11 mouse cellular contexts compared by ENCODE assay signal in the genomic region with DNA sequence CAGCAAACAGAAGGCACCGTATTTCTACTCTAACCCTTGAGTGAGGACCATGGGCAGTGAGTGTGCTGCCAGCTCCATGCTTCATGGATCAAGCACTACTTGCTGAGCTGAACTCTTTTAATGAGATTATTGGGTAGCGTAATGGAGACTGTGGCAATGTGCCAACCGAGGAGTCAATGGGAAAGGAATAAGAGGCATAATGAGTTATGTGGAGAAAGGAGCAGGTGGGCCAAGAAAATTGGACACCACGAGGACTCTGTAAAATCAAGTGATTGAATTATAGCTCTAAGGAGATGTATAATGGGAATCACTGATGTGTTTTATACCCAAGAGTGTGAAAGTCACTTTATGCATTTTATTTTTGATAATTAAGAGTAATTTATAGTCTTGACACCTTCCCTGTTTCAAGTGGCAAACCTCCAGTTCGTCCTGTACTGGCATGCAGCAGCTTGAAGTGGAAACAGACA.
DNase-seq lines count a peak whose midpoint lies in the region; ATAC-seq and TF ChIP-seq lines count a peak whose summit lies in the region.
"Had no signal": no experiment of that assay in that cellular context is flagged by ENCODE, and none has a peak within 500 bp of the region (broad histone marks: within the 10 kb centered on the region; RNA-seq: fewer than 3 reads in every experiment).

No protein-coding gene starts in this region.

- 38% methylated on average over 5 of the region's 5 CpGs for WGBS in hindbrain, embryonic 15.5 days
- 29% methylated on average over 5 of the region's 5 CpGs for WGBS in neural tube, embryonic 14.5 days

- H3K27me3 ChIP-seq in hindbrain, embryonic 15.5 days, result no peaks in the 10 kb centered on the region
- H3K27me3 ChIP-seq in neural tube, embryonic 14.5 days (ENCODE audit: control insufficient read depth, insufficient read depth, low read length), result no peaks in the 10 kb centered on the region
- H3K27me3 ChIP-seq: limb, embryonic 15.5 days; stomach, embryonic 15.5 days had no signal

- intact Hi-C loops in left cerebral cortex, postnatal 4 days (cut with DNase I), result no loop called here
- intact Hi-C loops in left cerebral cortex, adult 2 months (cut with DNase I), result no loop called here

- no peak overlapping the region for H3K4me3 ChIP-seq in left cerebral cortex, adult 2 months
- H3K4me3 ChIP-seq in hindbrain, embryonic 15.5 days, result no peak overlapping the region
- no peak overlapping the region for H3K4me3 ChIP-seq in neural tube, embryonic 14.5 days (ENCODE audit: low read depth, low read length)
- H3K4me3 ChIP-seq: limb, embryonic 15.5 days; stomach, embryonic 15.5 days had no signal

- no peaks in the 10 kb centered on the region for H3K36me3 ChIP-seq in hindbrain, embryonic 15.5 days
- no peaks in the 10 kb centered on the region for H3K36me3 ChIP-seq in neural tube, embryonic 14.5 days (ENCODE audit: control insufficient read depth, insufficient read depth, low read length)
- H3K36me3 ChIP-seq: limb, embryonic 15.5 days; stomach, embryonic 15.5 days had no signal

- no peaks in the 10 kb centered on the region for H3K9me3 ChIP-seq in hindbrain, embryonic 15.5 days
- no peaks in the 10 kb centered on the region for H3K9me3 ChIP-seq in neural tube, embryonic 14.5 days (ENCODE audit: control insufficient read depth, low read length)
- H3K9me3 ChIP-seq: limb, embryonic 15.5 days; stomach, embryonic 15.5 days had no signal

- no peak overlapping the region for H3K9ac ChIP-seq in hindbrain, embryonic 15.5 days
- no peak overlapping the region for H3K9ac ChIP-seq in neural tube, embryonic 14.5 days (replicated peaks; ENCODE audit: low read depth, low read length)
- H3K9ac ChIP-seq: limb, embryonic 15.5 days; stomach, embryonic 15.5 days had no signal

- H3K27ac ChIP-seq in left cerebral cortex, adult 2 months, result no peak overlapping the region
- H3K27ac ChIP-seq in hindbrain, embryonic 15.5 days (replicated peaks), result no peak overlapping the region
- no peak overlapping the region for H3K27ac ChIP-seq in neural tube, embryonic 14.5 days (ENCODE audit: low read depth, low read length)
- H3K27ac ChIP-seq: limb, embryonic 15.5 days; stomach, embryonic 15.5 days had no signal

- peak; percentile 74; the same call in 1 of the 2 replicates for ATAC-seq in hindbrain, embryonic 15.5 days (ENCODE audit: low FRiP score, low read depth)
- ATAC-seq in neural tube, embryonic 14.5 days (ENCODE audit: low read depth), result peak; percentile 94

- no peak overlapping the region for H3K4me2 ChIP-seq in hindbrain, embryonic 15.5 days
- H3K4me2 ChIP-seq in neural tube, embryonic 14.5 days (ENCODE audit: low read depth, low read length), result no peak overlapping the region
- H3K4me2 ChIP-seq: limb, embryonic 15.5 days; stomach, embryonic 15.5 days had no signal

- H3K4me1 ChIP-seq in hindbrain, embryonic 15.5 days (replicated peaks), result no peaks in the 10 kb centered on the region
- no peaks in the 10 kb centered on the region for H3K4me1 ChIP-seq in neural tube, embryonic 14.5 days (ENCODE audit: control insufficient read depth, insufficient read depth, low read length)
- H3K4me1 ChIP-seq: limb, embryonic 15.5 days; stomach, embryonic 15.5 days had no signal

- DNase-seq in cerebellum, postnatal 10 days, result peak; percentile 79 to 88
- DNase-seq in cerebellum, adult 11 months, result no peak
- peak; percentile 76 for DNase-seq in left cerebral cortex, postnatal 4 days
- DNase-seq in left cerebral cortex, adult 2 months (ENCODE audit: extremely low spot score in 1 of 2, low spot score in 2 of 2), result no peak
- no peak for DNase-seq in gastrocnemius, postnatal 4 days (ENCODE audit: low spot score in 2 of 2)
- DNase-seq in thymus, postnatal 36 days, result no peak
- DNase-seq: cerebellum, postnatal 36 days had no signal

- no peak for TF ChIP-seq CTCF in left cerebral cortex, adult 2 months (IDR thresholded peaks at IDR 0.05)

Comparison
In these comparisons a context has a peak if more than half of its experiments do, and no peak if none do; other contexts are left out.
1. DNase-seq: peak in cerebellum, postnatal 10 days (2 of 2) and left cerebral cortex, postnatal 4 days (single experiment); none in cerebellum, adult 11 months (single experiment), left cerebral cortex, adult 2 months (0 of 2), gastrocnemius, postnatal 4 days (0 of 2) and thymus, postnatal 36 days (0 of 2).